Mouse (Mus musculus) brain, embryonic 14.5 days (tissue): ENCODE measurements around the gene Dhrs3.

Experiments
- CTCF ChIP-seq: fragments of 200-500 bp; IDR thresholded peaks from 2 replicates; pipeline ENCODE4 v1.5.1; 2012; ENCODE audit warnings: inconsistent platforms, mild to moderate bottlenecking, moderate library complexity, borderline replicate concordance; ENCODE audit not compliant: insufficient read depth, insufficient read length; ENCODE audit errors: extremely low read depth
- POLR2A ChIP-seq: fragments of 200-500 bp; IDR thresholded peaks from 2 replicates; pipeline ENCODE4 v1.6.1; 2012; ENCODE audit warnings: mild to moderate bottlenecking, inconsistent platforms, borderline replicate concordance; ENCODE audit not compliant: poor library complexity, insufficient read depth, insufficient read length, severe bottlenecking; ENCODE audit errors: extremely low read depth

DNA sequence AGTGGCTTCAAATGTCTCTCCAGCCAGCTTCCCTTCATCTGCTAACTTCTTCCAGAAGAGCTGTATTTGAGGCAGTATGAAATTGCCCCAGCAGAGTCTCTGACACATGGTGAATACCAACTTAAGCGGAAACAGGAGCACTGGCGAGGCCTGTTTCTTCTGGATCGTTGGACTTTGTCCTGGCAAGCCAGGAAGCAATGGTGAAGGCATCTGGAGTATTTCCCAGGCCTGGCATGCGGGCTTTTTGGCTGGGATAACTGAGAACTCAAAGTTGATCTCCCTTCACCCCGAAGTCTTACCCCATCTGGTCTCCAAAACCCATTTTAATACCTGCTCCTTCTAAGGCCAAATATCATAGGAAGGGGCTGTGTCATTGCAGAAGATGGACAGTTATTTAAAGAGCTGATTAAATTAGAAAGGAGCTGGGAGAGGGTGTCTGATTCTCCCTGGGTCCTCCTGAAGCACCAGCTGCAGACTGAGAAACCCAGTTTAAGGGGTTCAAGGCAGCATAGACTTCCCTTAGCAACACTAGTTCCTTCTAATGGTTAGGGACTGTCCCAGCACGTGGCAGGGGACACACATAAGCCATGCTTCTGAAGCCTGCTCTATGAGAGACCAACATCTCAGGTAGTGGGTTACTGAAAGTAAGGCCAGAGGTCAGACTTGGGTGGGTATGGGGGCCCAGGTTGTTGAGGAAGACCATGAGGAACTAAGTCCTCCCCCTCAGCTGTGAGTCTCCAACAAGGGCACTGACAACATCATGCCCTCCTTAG is 80.5 kb downstream of the Dhrs3 start:
- no peak for TF ChIP-seq POLR2A
- no peak for TF ChIP-seq CTCF
